Mouse (Mus musculus) spleen, adult 2 months (tissue): ENCODE measurements around the gene Mcm8.

ENCODE experiments used
- CTCF ChIP-seq: fragments of 200-500 bp; IDR thresholded peaks from 2 replicates; pipeline ENCODE4 v1.5.1; 2011; ENCODE audit warnings: mild to moderate bottlenecking, inconsistent platforms; ENCODE audit not compliant: insufficient read depth, insufficient read length, insufficient replicate concordance; ENCODE audit errors: extremely low read depth
- POLR2A ChIP-seq: fragments of 200-500 bp; IDR thresholded peaks from 2 replicates; pipeline ENCODE4 v1.6.1; 2011; ENCODE audit warnings: low read depth, low read length, inconsistent platforms

DNA sequence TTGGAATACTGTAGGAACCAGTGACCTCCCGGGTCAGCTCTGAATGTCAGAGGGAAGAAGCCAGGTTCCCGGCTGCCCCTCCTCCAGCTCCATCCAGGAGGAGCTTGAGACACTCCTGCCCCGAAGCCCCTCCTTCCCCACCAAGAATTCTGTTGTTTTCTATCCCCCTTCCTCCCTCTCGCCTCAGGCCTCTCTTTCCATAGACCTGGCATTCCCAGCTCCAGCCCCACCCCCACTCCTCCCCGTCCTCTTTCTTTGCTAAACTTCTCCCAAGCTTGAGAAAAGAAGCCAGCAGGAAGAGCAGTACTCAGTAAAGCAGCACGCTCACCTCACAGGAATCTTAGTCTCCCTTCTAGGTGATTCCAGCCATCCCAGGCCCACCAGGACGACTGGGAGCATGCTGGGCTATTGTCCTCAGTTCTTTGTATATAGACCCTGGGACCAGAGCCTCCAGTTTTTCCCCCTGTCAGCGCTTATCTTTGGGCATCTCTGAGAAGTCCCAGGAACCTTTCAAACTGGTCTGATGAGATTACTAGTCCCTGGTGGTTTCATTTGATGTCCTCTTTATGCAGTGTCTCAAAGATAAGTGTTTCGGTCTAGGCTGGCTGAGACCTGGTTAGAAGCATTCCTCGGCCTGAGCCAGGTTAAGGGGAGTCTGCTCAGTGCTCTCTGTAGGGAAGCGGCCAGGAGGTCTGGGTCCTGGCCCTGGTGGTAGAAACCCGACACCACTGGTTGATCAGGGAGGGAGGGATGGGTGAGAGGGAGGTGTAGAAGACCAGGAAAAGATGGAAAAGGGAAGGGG lies 65.1 kb downstream of the Mcm8 start, which contains the start of gene Lrrn4:
- TF ChIP-seq CTCF (no peak), POLR2A (no peak)
